Mouse (Mus musculus): ENCODE measurements around the gene Folr1.

GRCm38 (mm10) chr7:101852846-101853245, 17.7 kb downstream of the Folr1 start:
- TF ChIP-seq CTCF (IDR thresholded peaks at IDR 0.05; ENCODE audit: borderline replicate concordance, insufficient read depth, low read length) (no peak), POLR2A (IDR thresholded peaks at IDR 0.05; ENCODE audit: low read depth, low read length) (no peak)

Measured in embryonic fibroblast, embryonic 13.5 days (primary cell).